Mouse (Mus musculus): ENCODE data around the gene Thra.
A peak's percentile ranks its signal among the peaks of the same experiment; 100 is the strongest.
"Not testable (repeated sequence)": the region's sequence is repeated elsewhere in the genome, so short reads cannot be mapped to it uniquely, and the experiment has no call there.

The Thra gene

DNA sequence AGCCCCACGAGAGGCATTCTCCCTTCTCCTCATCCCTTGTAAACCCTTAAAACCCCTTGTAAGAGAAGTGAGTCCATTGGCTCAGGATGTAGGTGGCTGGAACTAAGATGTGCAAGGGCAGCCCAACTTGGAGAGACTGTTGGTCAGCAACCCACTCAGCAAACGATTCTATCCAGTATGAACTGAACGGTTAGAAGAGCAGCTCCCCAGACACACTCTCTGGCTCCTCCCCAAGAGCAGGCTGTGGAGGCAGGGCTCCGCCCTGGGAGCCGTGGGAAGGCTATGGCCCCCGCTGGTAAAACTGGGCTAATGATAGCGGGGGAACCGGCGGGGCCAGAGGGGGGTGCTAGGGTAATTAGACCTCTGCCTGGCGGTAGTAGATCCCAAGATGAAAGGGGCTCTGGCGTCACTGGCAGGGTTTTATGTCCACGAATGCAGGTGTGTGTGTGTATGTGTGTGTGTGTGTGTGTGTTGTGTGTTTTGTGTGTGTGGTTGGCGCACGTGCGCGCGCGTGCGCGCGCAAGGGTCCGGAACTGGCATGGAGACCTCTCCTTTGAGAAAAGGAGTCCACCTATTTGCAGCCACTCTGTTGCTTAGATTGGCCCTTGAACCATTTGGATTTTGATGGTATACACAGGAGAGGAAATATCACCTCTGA, at the start of gene Thra:
Gene Thra, plus strand, starts transcription at position 246 of the 658 bp plus-strand sequence.
- peak; percentile 68 for DNase-seq (ENCODE audit: low read depth, low spot score)

DNA sequence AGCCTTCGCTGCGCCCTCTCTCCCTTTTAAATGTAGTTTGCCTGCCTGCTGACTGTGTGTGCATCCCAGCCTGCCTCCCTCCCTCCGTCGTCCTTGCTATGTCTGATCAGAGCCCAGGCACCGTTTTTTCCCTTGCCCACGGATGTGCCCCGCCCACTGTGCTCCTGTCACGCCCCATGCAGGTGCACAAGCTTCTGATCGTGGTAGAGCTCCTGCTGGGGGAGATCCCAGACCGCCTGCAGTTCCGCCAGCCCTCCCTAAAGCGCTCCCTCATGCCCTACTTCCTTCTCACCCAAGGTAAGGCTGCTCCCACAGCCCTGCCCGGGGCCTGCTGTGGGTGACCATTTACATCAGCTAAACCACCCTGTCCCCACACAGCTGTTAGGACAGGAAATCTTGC, 47.2 kb upstream of the Thra start:
- no peak for DNase-seq (ENCODE audit: low read depth, low spot score)

DNA sequence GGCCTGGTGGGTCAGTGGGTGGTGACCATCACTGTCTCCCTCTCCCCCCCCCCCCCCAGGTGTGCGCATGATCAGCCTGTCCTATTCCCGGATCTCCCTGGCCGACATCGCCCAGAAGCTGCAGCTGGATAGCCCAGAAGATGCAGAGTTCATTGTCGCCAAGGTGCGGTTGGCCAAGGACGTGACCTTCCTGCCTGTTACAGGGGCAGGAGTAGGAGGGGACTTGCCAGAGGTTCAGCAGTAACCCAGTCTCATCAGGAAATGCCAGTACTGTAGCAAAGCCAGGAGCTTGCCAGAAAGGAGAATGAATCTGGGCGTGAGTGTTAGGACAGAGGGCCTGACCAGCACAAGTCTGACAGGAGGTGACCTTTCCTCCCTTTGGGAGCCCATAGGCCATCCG, 46.7 kb upstream of the Thra start:
- DNase-seq (ENCODE audit: low read depth, low spot score) = no peak

DNA sequence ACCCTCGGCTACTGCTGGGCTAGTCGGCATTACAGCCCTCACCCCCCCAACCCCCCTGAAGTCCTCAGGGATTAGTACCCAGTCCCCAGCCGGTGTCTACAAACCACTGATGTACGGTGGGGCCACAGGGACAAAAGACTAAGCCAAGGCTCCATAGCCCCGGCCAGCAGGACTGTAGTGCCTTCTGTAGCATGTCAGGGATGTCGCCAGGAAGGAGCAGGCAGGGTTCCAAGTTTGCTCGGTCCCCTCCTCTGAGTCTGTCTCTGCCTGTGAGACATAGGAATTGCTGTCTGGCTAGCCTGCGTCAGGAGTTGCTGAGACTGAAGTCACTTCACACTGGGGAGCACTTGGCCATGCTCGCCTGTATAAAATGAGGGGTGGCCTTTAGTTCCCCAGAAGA, 46.1 kb upstream of the Thra start:
- no peak for DNase-seq (ENCODE audit: low read depth, low spot score)

DNA sequence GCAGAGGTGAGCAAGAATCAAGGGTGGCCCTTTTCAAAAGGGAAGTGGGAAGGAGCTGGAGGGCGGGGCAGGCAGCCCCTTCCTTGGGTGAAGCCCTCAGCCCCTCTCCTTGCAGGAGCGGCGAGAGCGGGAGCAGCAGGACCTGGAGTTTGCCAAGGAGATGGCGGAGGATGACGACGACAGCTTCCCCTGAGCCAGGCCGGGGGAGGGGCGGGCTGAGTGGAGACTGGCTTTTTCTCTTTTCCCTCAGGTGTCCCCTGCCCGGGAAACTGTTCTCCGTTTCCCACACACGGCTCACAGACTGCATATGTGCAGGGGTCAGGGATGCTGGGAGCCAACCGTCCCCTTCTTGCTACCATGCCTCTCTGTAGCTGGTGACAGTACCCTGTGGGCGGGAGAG, 45.0 kb upstream of the Thra start:
- DNase-seq (ENCODE audit: low read depth, low spot score) = no peak

DNA sequence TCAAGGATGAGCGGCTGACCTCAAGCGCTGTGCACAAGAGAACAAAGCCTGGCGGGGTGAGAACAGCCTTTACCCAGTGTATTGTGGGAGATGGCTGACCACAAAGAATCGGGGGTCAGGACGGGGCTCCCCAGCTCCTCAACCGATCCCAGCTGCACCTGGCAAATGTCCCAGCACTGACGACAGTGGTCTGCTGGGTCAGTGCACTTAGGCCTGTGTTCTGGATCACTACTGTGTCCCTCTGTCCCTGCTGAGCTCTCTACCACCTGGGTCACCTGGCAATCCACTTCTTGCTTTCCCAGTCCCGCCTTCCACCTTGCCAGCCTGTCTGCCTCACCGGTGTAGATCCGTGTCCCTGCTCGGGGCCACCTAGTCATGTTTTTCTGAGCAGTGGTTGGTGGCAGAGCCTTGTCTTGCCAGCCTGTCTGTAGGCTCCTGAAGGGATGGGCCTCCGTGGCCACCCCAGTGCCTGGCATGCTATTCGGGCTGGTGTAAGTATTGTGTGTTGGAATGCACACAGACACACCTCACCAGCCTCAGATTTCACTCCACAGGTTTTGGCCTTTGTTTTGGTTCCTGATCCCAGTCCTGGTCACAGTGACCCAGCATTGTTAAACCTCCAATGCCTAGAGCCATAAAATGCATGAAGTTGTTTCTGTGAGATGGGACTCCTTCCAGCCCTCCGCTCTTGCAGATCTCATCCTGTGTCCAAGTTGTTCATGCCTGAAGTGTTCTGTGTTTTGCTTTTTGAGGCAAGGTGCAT, 43.8 kb upstream of the Thra start:
- no peak for DNase-seq (ENCODE audit: low read depth, low spot score)

DNA sequence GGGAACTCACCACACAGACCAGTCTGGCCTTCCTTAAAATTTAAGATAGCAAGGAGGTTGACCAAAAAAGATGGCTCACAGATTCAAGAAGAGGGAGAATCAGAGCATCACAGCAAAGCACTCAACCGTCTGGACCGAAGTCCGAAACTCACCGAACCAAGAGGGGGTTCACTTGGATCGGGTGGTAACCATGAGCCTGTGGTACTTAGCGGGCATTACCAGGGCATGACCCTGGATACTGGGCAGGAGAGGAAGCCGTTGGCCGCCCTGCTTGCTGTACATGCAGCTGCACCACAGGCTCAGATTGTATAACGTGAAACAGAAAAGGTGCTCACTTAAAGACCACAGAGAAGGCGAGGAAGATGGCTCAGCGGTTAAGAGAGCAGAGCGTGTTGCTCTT, 43.2 kb upstream of the Thra start:
- no peak for DNase-seq (ENCODE audit: low read depth, low spot score)

DNA sequence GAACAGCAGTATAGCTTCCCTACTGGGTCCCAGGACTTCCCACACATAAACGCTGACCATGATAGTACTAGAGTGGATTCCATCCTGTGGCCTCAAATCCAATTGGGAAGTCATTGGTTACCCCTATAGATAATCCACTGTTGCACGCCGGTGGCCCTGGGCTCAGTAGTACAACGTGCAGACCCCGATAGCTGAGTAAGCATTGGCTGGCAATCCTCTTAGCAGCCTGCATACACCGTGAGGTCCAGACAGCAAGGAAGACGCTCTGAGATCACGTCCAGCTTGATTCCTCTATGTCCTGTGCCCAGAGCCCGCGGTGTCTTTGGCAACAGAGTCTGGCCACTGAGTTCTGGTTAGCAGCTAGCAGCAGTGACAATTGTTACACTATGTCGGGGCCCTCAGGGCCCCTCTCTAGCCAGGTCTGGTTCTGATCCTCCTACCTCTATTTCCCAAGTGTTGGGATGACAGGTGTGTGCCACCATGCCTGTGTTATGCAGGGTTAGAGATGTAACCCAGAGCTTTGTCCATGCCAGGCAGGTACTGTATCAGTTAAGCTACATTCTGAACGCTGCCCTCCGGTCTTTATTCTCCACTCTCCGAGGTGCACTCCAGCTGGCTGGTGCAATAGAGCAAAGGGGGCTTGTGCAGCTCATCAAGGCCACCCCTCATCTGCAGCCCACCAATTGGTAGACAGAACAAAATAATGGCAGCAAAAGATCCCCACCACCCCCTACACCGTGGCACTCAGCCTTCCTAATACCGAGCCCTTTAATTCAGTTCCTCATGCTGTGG, 41.4 kb upstream of the Thra start:
- no peak for DNase-seq (ENCODE audit: low read depth, low spot score)

DNA sequence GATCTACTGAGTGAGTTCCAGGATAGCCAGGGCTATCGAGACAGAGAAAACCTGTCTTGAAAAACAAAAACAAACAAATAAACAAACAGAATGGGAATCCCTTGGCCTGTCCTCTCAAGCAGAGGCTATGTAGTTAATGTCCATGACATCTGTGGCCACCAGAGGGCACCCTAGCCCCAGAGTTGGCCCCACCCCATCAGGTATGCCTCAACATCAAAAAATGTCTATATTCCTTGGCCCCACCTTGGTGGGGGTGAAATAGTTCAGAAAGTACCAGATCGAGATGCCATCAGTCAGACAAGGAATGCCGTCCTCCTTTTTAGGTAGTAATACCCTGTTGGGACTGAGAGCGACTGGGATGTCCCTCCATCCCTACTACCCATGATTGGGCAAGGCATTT, 40.5 kb upstream of the Thra start:
- peak; percentile 73 for DNase-seq (ENCODE audit: low read depth, low spot score)

DNA sequence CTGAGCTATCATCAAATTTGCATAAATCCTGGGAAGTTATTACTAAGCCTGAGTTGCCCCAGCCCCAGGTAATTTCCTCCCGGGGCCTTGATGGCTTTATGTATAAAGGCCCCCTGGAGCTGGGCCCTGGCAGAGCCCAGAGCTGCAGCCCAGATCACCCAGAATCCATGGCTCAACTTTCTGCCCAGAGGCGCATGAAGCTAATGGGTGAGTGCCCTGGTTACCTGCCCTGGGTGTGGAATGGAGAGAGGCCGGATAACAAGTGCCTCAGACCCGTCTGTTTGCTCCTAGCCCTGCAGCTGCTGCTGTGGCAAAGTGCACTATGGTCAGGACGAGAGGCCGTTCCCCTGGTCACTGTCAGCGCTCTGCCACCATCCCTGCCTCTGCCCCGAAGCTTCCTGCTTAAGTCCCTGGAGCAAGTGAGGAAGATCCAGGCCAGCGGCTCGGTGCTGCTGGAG, 39.2 kb upstream of the Thra start, which contains the start of gene Csf3:
Gene Csf3, plus strand, starts transcription at position 51 of the 458 bp plus-strand sequence.
- DNase-seq (ENCODE audit: low read depth, low spot score) = no peak

DNA sequence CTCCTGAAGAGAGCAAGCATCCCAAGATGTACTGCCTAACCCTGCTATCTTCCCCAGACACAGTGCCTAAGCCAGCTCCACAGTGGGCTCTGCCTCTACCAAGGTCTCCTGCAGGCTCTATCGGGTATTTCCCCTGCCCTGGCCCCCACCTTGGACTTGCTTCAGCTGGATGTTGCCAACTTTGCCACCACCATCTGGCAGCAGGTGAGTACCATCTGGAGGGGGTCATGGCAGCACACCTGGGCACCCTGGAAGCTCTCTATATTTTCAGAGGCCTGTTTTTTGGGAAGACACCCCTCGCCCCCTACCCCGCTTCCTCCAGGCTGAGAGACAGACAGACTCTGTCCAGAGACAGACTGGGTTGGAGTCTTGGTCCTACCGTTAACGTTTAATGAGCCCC, 38.1 kb upstream of the Thra start:
- DNase-seq (ENCODE audit: low read depth, low spot score) = no peak

DNA sequence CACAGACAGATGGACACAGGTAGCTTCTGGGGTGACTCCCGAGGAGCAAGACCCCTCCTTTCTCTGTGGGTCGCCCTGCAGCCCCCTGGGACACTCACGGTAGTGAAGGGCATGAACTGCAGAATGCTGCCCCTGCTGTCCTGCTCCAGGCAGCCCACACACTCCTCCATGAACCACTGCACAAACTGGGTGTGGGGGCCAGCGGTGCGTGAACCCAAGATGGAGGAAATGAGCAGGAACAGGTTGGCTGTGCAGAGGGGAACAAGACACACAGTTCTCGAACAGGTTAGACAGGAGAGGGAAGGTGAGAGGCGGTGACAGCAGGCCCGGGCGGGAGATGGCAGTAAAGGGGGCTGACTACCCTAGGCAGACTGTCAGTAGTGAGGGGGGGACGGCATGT, 35.4 kb upstream of the Thra start:
- DNase-seq (ENCODE audit: low read depth, low spot score) = no peak

DNA sequence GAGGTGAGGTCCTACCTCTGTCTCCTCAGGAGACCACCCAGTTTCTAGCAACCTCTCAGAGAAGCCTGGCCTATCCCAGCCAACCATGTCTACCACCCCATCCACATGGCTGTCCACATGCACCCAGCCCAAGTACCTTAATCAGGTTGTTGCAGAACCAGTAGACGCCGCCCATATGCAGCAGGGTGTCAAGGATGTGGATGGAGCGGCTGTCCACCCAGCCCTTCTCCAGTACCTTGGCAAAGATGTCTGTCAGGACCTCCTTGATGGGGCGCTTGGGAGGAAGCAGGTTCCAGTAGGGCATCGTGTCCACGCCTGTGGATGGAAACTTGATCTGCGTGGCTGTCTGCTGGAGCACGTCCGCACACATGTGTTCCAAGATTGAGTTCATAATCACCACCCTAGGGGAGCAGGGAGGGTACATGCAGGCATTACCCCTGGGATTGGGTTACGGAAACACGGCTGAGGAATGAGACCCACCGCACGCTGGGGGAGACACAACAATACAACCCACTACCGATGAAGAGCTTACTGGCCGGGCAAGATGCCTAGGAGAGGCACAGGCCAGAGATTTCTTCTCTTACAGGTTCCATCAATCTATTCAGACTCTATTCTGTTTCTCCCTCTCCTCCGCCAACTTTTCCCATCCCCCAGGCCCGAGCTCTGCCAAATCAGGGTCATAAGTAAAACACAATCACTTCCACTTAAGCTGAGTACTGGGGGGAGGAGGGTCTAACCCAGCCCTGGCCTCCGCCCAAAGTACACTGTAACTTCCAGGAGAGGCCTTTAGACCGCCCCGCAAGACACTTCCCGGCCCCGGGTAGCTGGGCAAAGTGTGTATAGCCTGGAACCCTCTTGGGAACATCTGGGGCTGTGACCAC, 32.8 kb upstream of the Thra start:
- DNase-seq (ENCODE audit: low read depth, low spot score) = no peak

DNA sequence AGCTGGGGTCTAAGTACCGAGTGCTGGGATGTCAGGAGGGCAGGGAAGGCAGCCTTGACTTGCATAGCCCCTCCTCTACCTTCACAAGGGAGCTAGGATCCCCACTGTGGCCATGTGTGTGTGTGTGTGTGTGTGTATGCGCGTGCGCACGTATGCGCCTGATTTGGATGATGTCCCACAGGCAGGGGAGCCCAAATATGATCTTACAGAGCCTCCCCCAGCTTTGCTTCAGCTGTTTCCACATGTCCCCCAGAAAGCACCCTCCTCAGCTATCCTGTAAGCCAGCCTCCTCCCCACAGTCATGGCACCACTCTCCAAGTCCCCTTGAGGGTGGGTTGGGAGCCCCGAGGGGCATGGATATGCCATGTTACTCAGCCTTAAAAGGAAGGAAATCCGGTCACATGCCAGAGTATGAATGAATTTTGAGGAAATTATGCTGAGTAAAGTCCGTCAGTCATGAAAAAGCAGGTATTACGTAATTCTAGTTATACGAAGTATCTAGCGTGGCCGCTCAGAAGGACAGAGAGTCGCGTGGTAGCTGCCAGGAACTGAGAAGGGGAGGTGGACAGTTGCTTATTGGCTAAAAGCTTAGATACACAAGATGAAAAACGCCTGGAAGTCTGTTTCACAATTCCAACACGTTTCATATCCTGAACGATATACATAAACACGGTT, 32.0 kb upstream of the Thra start:
- no peak for DNase-seq (ENCODE audit: low read depth, low spot score)

DNA sequence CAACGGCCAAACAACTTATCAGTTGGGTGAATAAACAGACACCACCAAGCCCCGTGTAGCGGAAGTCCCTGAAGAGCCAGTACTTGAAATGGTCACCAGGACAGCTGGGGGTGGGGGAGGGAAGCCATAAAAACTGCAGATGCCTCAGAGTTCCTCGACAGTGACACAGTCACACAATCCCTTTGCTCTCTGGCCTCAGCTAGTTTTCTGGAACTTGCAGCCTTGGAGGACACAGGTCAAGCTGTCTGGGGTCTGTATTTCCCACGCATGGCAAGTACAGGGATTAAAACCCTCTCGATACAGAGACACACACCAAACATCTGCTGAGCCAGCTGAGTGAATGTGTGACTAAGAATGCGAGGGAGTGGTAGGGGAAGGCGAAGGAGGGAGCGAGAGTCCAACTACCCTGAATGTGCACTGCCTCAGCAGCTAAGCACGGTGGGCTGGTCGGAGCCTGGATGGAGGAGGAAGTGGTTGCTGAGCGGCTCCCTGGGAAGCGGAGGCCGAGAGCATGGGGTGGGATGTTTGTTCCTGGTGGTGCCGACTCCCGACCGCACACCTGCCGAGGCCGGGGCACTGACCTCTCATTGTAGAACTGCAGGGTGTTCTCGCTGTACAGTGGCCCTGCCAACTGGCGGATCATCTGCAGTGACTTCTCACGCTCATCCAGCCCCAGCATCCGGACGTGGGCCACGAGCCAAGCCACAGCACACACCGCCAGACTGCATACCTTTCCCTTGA, 31.3 kb upstream of the Thra start:
- DNase-seq (ENCODE audit: low read depth, low spot score) = no peak

DNA sequence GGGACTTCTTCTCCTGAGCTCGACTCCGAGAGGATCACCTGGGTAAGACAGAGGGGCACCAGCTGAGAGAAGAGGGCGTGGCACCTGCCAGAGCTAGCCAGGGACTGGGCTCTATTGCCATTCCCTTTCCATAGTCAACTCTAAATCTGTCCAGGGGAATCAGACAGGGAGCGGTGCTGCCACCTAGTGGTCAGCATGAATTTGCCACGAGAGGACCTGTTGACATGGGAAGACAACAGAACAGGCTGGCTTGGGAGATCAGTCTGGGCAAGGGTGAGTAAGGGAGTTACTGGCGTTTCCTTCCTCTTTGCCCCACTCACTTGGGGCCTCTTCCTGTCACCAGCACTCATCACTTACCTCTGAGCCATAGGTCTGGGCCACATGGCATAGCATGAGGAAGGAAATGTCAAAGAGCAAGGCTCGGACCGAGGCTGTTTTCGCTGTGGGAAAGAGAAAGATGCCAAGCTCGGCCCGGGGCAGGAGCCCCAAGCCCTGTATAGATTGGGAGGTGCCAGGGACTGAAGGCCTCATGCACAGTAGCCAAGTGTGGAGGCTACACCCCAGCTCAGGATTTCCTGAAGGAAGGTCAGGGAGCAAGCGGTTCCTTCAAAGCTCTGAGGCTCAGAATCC, 29.9 kb upstream of the Thra start:
- DNase-seq (ENCODE audit: low read depth, low spot score) = peak; percentile 84

DNA sequence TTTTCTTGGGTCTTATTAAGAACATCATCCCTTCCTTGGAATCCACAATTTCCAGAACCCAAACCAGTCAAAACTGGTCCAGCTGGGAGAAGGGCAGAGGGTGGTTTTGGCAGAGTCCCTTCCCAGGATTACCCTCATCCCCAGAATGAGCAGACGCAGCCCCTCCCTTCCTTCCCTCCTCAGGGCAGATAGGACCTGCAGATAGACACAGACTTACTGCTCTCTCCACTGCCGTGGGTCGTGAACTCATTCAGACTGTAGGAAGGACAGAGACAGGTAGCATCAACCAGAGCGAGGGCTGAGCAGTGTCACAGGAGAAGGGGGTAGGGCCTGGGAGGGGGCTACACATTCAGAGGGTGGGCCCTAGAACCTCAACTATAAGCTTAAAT, 29.4 kb upstream of the Thra start:
- DNase-seq (ENCODE audit: low read depth, low spot score) = no peak

DNA sequence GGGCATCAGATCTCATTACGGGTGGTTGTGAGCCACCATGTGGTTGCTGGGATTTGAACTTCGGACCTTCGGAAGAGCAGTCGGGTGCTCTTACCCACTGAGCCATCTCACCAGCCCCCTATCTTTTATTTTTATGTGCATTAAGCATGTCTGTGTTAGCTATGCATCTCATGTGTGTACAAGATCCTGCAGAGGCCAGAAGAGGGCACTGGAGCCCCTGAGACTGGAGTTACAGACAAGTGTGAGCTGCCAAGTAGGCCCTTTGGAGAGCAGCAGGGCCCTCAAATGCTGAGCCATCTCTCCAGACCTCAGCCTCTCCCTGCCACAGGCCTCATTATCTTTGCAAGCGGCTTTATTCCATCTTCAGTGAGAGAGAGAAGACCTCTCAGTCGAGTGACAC, 28.4 kb upstream of the Thra start:
- DNase-seq (ENCODE audit: low read depth, low spot score) = not testable (repeated sequence)

DNA sequence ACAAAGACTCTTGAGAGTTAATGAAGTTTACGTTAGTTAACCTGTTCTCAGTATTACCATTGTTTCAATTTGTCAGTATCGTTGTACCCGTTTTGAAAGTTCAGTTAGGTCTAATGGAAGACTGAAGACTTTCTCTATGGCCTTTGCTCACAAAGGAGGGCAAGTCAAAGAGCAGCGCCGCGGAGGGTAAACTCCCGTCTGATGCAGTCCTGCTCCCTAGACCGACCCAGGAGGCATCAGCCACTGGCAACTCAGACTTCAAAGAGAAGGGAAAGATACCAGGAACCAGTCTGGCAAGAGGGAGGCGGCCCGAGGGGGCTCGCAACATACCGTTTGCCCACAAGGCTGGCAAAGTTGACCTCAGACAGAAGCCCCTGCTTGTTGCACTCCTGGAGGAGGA, 26.7 kb upstream of the Thra start:
- no peak for DNase-seq (ENCODE audit: low read depth, low spot score)

DNA sequence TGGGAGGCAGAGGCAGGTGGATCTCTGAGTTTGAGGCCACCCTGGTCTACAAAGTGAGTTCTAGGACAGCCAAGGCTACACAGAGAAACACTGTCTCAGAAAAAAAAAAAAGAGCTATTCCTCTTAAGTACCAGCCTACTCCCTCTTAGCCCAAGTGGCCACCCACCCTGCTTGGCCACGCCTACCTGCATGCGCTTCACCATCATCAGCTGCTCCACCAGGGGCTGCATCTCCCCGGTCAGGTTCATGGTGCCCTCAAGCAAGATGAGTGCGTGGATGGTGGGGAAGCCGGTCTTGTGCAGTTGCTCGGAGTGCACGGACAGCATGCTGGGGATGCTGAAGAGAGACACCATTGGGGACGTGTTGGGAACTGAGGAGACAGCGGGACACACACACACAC, 24.5 kb upstream of the Thra start:
- DNase-seq (ENCODE audit: low read depth, low spot score) = no peak

Data from forelimb bud, embryonic 11.5 days (tissue).